Mouse (Mus musculus) olfactory bulb, adult 2 months (tissue): Measurements from ENCODE around the gene Lin9.

Experiments
- CTCF ChIP-seq: fragments of 200-500 bp; IDR thresholded peaks from 2 replicates; pipeline ENCODE4 v1.5.1; 2012; ENCODE audit warnings: low read depth, mild to moderate bottlenecking, low read length, moderate library complexity; ENCODE audit not compliant: insufficient read depth
- POLR2A ChIP-seq: fragments of 200-500 bp; IDR thresholded peaks from 2 replicates; pipeline ENCODE4 v1.6.1; 2012; ENCODE audit warnings: mild to moderate bottlenecking, low read depth, low read length, moderate library complexity; ENCODE audit not compliant: insufficient read depth

DNA sequence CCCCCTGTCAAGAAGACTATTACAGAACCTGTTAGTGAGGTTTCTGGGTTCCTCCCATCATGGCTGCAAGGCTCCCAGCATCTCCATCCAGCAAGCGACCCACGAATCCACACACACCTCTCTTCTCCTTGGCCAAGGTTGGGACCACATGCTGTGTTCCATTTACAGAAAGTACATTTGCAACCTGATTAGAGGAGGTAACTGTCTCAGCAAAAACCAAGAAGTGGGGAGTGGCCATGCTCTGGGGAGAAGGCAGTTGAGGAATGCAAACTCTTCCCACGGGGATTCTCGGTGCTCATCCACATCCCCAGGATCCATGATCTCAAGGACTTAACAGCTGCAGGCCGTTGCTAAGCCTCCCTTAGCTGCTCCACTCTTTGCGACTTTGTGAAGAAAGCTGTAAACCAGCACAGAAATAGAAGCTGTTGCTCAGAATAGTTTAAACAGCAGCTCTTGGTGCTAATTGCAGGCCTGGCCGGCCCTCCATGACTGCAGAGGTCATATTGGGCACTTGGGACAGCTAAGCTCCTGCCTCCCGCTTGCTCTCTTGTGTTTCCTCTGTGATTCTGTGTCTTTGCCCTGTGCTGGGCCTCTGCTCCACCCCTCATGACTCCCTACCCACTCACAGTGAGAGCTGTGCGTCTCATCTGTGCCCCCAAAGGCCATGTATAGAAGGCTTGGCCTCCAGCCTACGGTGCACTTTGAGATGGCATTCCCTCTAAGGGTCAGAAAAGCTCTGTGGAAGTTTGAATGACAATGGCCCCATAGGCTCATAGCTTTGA lies 34.0 kb upstream of the Lin9 start:
- no peak for TF ChIP-seq CTCF
- no peak for TF ChIP-seq POLR2A
